ENCODE assay signal across 32 mouse cellular contexts in the genomic region with DNA sequence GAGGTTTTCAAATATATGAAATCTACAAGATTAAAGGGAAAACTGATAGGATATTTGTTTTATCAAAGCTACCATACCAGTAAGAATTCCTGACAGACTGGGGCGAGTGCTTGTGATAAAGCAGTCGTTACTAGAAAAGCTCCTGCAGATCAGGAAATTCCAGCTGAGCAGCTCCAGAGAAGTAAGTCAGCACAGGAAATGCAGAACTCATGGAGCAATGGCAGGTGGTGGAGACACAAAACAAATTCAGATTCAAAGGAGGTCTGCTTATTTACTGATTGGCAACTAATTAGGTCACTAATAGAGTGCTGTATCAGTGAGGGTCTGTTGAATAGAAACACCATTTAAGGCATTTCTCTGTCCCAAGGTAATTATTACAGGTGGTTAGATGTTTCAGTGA. TPM values are rescaled to one million over a fixed set of nuclear protein-coding genes. Genes with fewer than 3 reads are reported as not detected.
DNase-seq lines count a peak whose midpoint lies in the region; ATAC-seq and TF ChIP-seq lines count a peak whose summit lies in the region.
"Had no signal": no experiment of that assay in that cellular context is flagged by ENCODE, and none has a peak within 500 bp of the region (broad histone marks: within the 10 kb centered on the region; RNA-seq: fewer than 3 reads in every experiment).

No protein-coding gene starts in this region.

- H3K27me3 ChIP-seq in heart, embryonic 13.5 days (replicated peaks), result no peaks in the 10 kb centered on the region
- no peaks in the 10 kb centered on the region for H3K27me3 ChIP-seq in lung, embryonic 14.5 days (ENCODE audit: insufficient read depth, low read length)
- H3K27me3 ChIP-seq in lung, postnatal 0 days (replicated peaks; ENCODE audit: insufficient read depth, low read length), result no peaks in the 10 kb centered on the region
- no peaks in the 10 kb centered on the region for H3K27me3 ChIP-seq in stomach, postnatal 0 days (ENCODE audit: control insufficient read depth, insufficient read depth, low read length)
- H3K27me3 ChIP-seq: embryonic facial prominence, embryonic 13.5 days; hindbrain, embryonic 12.5 days; intestine, embryonic 15.5 days; liver, embryonic 12.5 days; neural tube, embryonic 12.5 days had no signal

- no peak for DNase-seq in heart, adult 18-20 months
- DNase-seq in lung, embryonic 14.5 days, result peak; percentile 23
- DNase-seq in lung, postnatal 0 days (ENCODE audit: low spot score), result no peak
- DNase-seq in urinary bladder, postnatal 25 days (ENCODE audit: low spot score), result peak; percentile 21
- DNase-seq in urinary bladder, adult 2 months (ENCODE audit: low spot score), result no peak
- DNase-seq in stomach, postnatal 0 days (ENCODE audit: low spot score), result peak; percentile 46
- no peak for DNase-seq in thymus, postnatal 0 days (ENCODE audit: low spot score)
- DNase-seq: adrenal gland, postnatal 10 days; cerebellum, adult 11-12 months; cerebellum, adult 9-11 months; embryo, embryonic 11 days; gastrocnemius, postnatal 14 days; heart, adult 2 months; heart, postnatal 36 days; kidney, adult 9 months; kidney, postnatal 14 days; left cerebral cortex, postnatal 4 days; liver, postnatal 0 days; lung, postnatal 14 days; thymus, postnatal 14 days had no signal

- no peaks in the 10 kb centered on the region for H3K9me3 ChIP-seq in heart, embryonic 13.5 days
- H3K9me3 ChIP-seq in lung, embryonic 14.5 days (ENCODE audit: low read depth, low read length), result no peaks in the 10 kb centered on the region
- no peaks in the 10 kb centered on the region for H3K9me3 ChIP-seq in lung, postnatal 0 days (ENCODE audit: low read length)
- no peaks in the 10 kb centered on the region for H3K9me3 ChIP-seq in stomach, postnatal 0 days (ENCODE audit: control insufficient read depth, low read length)
- H3K9me3 ChIP-seq: embryonic facial prominence, embryonic 13.5 days; forebrain, embryonic 12.5 days; hindbrain, embryonic 12.5 days; intestine, embryonic 15.5 days; liver, embryonic 12.5 days; midbrain, embryonic 10.5 days; neural tube, embryonic 12.5 days had no signal

- no peak for ATAC-seq in heart, embryonic 13.5 days (ENCODE audit: extremely low read depth, insufficient number of reproducible peaks, low FRiP score, low TSS enrichment)
- ATAC-seq in lung, embryonic 14.5 days (ENCODE audit: insufficient read depth), result no peak
- ATAC-seq in lung, postnatal 0 days, result no peak
- ATAC-seq in stomach, postnatal 0 days (ENCODE audit: low FRiP score, low TSS enrichment), result no peak
- ATAC-seq: CD4-positive, CD25-positive, alpha-beta regulatory T cell, adult 4 months; hindbrain, postnatal 0 days; intestine, embryonic 15.5 days; liver, embryonic 12.5 days; liver, postnatal 0 days had no signal

- peaks cover 44% of the 10 kb centered on the region for H3K4me1 ChIP-seq in heart, embryonic 13.5 days
- no peaks in the 10 kb centered on the region for H3K4me1 ChIP-seq in lung, embryonic 14.5 days (ENCODE audit: insufficient read depth)
- H3K4me1 ChIP-seq in lung, postnatal 0 days (ENCODE audit: insufficient read depth, low read depth, low read length), result no peaks in the 10 kb centered on the region
- H3K4me1 ChIP-seq in stomach, postnatal 0 days (replicated peaks; ENCODE audit: control insufficient read depth, insufficient read depth), result no peaks in the 10 kb centered on the region
- H3K4me1 ChIP-seq: embryonic facial prominence, embryonic 13.5 days; intestine, embryonic 15.5 days; liver, embryonic 12.5 days; neural tube, embryonic 12.5 days had no signal

- WGBS in heart, embryonic 13.5 days, result 10% methylated on average over 2 of the region's 2 CpGs
- 22% methylated on average over 2 of the region's 2 CpGs for WGBS in lung, embryonic 14.5 days
- 23% methylated on average over 2 of the region's 2 CpGs for WGBS in lung, postnatal 0 days
- WGBS in stomach, postnatal 0 days, result 31% methylated on average over 2 of the region's 2 CpGs

- TF ChIP-seq EP300 in lung, postnatal 0 days (IDR thresholded peaks at IDR 0.05), result no peak
- no peak for TF ChIP-seq EP300 in stomach, postnatal 0 days (optimal IDR thresholded peaks at IDR 0.05)

- no peak for TF ChIP-seq CTCF in lung, embryonic 14.5 days (IDR thresholded peaks at IDR 0.05; ENCODE audit: low read depth)
- TF ChIP-seq CTCF in lung, postnatal 0 days (IDR thresholded peaks at IDR 0.05), result no peak
- TF ChIP-seq CTCF in stomach, postnatal 0 days (IDR thresholded peaks at IDR 0.05; ENCODE audit: low read depth), result no peak

- H3K4me2 ChIP-seq in heart, embryonic 13.5 days, result no peak overlapping the region
- no peak overlapping the region for H3K4me2 ChIP-seq in lung, embryonic 14.5 days
- H3K4me2 ChIP-seq in lung, postnatal 0 days (replicated peaks; ENCODE audit: low read depth, low read length), result no peak overlapping the region
- H3K4me2 ChIP-seq in stomach, postnatal 0 days (replicated peaks; ENCODE audit: low read depth), result no peak overlapping the region
- H3K4me2 ChIP-seq: embryonic facial prominence, embryonic 13.5 days; forebrain, embryonic 12.5 days; hindbrain, embryonic 12.5 days; intestine, embryonic 15.5 days; liver, embryonic 12.5 days; neural tube, embryonic 12.5 days had no signal

- no peak overlapping the region for H3K4me3 ChIP-seq in heart, embryonic 13.5 days
- H3K4me3 ChIP-seq in lung, embryonic 14.5 days (ENCODE audit: low read depth, low read length), result no peak overlapping the region
- no peak overlapping the region for H3K4me3 ChIP-seq in lung, postnatal 0 days (ENCODE audit: low read depth, low read length)
- H3K4me3 ChIP-seq in stomach, postnatal 0 days (ENCODE audit: low read depth, low read length), result no peak overlapping the region
- H3K4me3 ChIP-seq: embryonic facial prominence, embryonic 13.5 days; erythroblast, embryonic 14.5 days; forebrain, embryonic 12.5 days; heart, adult 2 months; hindbrain, embryonic 12.5 days; intestine, embryonic 15.5 days; liver, embryonic 12.5 days; midbrain, embryonic 10.5 days; myocyte; neural tube, embryonic 12.5 days had no signal

- H3K36me3 ChIP-seq in heart, embryonic 13.5 days, result peaks cover 46% of the 10 kb centered on the region
- peaks cover 33% of the 10 kb centered on the region for H3K36me3 ChIP-seq in lung, embryonic 14.5 days (ENCODE audit: insufficient read depth)
- H3K36me3 ChIP-seq in lung, postnatal 0 days (ENCODE audit: insufficient read depth, low read length), result peaks cover 5% of the 10 kb centered on the region; the same call in 1 of the 2 replicates
- H3K36me3 ChIP-seq in stomach, postnatal 0 days (ENCODE audit: control insufficient read depth, insufficient read depth, low read length), result no peaks in the 10 kb centered on the region
- H3K36me3 ChIP-seq: intestine, embryonic 15.5 days had no signal

- H3K9ac ChIP-seq in heart, embryonic 13.5 days, result no peak overlapping the region
- no peak overlapping the region for H3K9ac ChIP-seq in lung, embryonic 14.5 days
- no peak overlapping the region for H3K9ac ChIP-seq in lung, postnatal 0 days (replicated peaks; ENCODE audit: low read depth)
- no peak overlapping the region for H3K9ac ChIP-seq in stomach, postnatal 0 days (ENCODE audit: low read length)
- H3K9ac ChIP-seq: embryonic facial prominence, embryonic 13.5 days; forebrain, embryonic 12.5 days; hindbrain, embryonic 12.5 days; intestine, embryonic 15.5 days; liver, embryonic 12.5 days; liver, postnatal 0 days; neural tube, embryonic 12.5 days had no signal

- peak overlapping the region; percentile 39 for H3K27ac ChIP-seq in heart, embryonic 13.5 days (replicated peaks)
- no peak overlapping the region for H3K27ac ChIP-seq in lung, embryonic 14.5 days (ENCODE audit: low read depth)
- no peak overlapping the region for H3K27ac ChIP-seq in lung, postnatal 0 days (ENCODE audit: low read length)
- H3K27ac ChIP-seq in stomach, postnatal 0 days (replicated peaks), result peak overlapping the region; percentile 45; the same call in 1 of the 2 replicates
- H3K27ac ChIP-seq: embryonic facial prominence, embryonic 13.5 days; forebrain, embryonic 12.5 days; hindbrain, embryonic 12.5 days; hindbrain, postnatal 0 days; intestine, embryonic 15.5 days; liver, embryonic 12.5 days; midbrain, embryonic 10.5 days; neural tube, embryonic 12.5 days had no signal

RNA-seq across cellular contexts. Expression of a gene that starts 25.3 kb away (rescaled TPM):
- polyA plus RNA-seq in heart, embryonic 13.5 days (2015; fragmentation: Nextera tagmentation; extraction: Ambion mirVana), result 41.7 and 47.7 TPM in 2 replicates
- total RNA-seq in heart, adult 18-20 months (2021), result 10 to 100 TPM; 34.3 to 36.6 TPM
- polyA plus RNA-seq in lung, embryonic 14.5 days (2014; fragmentation: Nextera tagmentation; extraction: Ambion mirVana), result 52.4 and 56.2 TPM in 2 replicates
- polyA plus RNA-seq in lung, postnatal 0 days (2015; fragmentation: Nextera tagmentation; extraction: Ambion mirVana), result 74.5 and 83.9 TPM in 2 replicates
- 40.5 and 49.0 TPM in 2 replicates for polyA plus RNA-seq in urinary bladder, adult 2 months (2012; rRNA removed)
- 32.1 and 34.1 TPM in 2 replicates for polyA plus RNA-seq in stomach, postnatal 0 days (2015; fragmentation: Nextera tagmentation; extraction: Ambion mirVana)
- polyA plus RNA-seq in thymus, postnatal 0 days (2015; fragmentation: Nextera tagmentation; extraction: Ambion mirVana), result 17.6 and 20.7 TPM in 2 replicates
- polyA plus RNA-seq: erythroblast, embryonic 14.5 days had no signal

RNA-seq across cellular contexts. Expression of a gene that starts 45.0 kb away (rescaled TPM):
- polyA plus RNA-seq in heart, embryonic 13.5 days (2015; fragmentation: Nextera tagmentation; extraction: Ambion mirVana), result 52.9 and 65.4 TPM in 2 replicates
- 100 to 1,000 TPM; 109 to 122 TPM for total RNA-seq in heart, adult 18-20 months (2021)
- 25.8 and 30.0 TPM in 2 replicates for polyA plus RNA-seq in lung, embryonic 14.5 days (2014; fragmentation: Nextera tagmentation; extraction: Ambion mirVana)
- polyA plus RNA-seq in lung, postnatal 0 days (2015; fragmentation: Nextera tagmentation; extraction: Ambion mirVana), result 44.6 and 52.1 TPM in 2 replicates
- polyA plus RNA-seq in urinary bladder, adult 2 months (2012; rRNA removed), result 184 and 275 TPM in 2 replicates
- polyA plus RNA-seq in stomach, postnatal 0 days (2015; fragmentation: Nextera tagmentation; extraction: Ambion mirVana), result 48.6 and 51.6 TPM in 2 replicates
- polyA plus RNA-seq in thymus, postnatal 0 days (2015; fragmentation: Nextera tagmentation; extraction: Ambion mirVana), result 8.4 and 9.2 TPM in 2 replicates
- polyA plus RNA-seq: CD4-positive, CD25-positive, alpha-beta regulatory T cell, adult 4 months; erythroblast, embryonic 14.5 days had no signal

Comparison
In these comparisons a context has a peak if more than half of its experiments do, and no peak if none do; other contexts are left out.
1. DNase-seq: peak in lung, embryonic 14.5 days (single experiment), urinary bladder, postnatal 25 days (single experiment) and stomach, postnatal 0 days (single experiment); none in heart, adult 18-20 months (0 of 2), lung, postnatal 0 days (single experiment), urinary bladder, adult 2 months (single experiment) and thymus, postnatal 0 days (single experiment).
2. H3K27ac ChIP-seq: peak in heart, embryonic 13.5 days (single experiment) and stomach, postnatal 0 days (single experiment); none in lung, embryonic 14.5 days (single experiment) and lung, postnatal 0 days (single experiment).